In the genomic region with DNA sequence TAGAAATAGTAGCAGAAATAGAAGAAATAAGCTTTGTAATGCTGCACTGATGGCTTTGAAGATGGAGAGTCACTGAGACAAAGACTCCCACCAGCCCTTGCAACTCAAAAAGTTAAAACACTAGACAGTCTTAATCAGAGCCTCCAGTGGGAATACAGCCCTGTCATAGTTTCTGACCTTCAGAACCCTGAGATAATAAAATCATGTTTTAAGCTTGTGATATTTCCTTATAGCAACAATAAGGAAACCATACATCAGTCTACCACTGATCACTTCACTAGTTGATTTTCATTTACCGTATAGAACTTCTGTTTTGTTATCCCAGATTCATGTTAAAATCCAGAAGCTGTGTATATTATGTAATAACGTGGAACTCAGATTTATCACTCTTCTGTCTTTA, we compare ENCODE assay signal across 30 mouse cellular contexts.
"Had no signal": no experiment of that assay in that cellular context is flagged by ENCODE, and none has a peak within 500 bp of the region (broad histone marks: within the 10 kb centered on the region; RNA-seq: fewer than 3 reads in every experiment).

No protein-coding gene starts in this region.

- H3K9me3 ChIP-seq: limb, embryonic 10.5 days; limb, embryonic 12.5 days; limb, embryonic 13.5 days; limb, embryonic 15.5 days; liver, embryonic 12.5 days; liver, embryonic 13.5 days; liver, embryonic 15.5 days; lung, embryonic 15.5 days; megakaryocyte, embryonic 14.5 days; midbrain, embryonic 10.5 days; midbrain, embryonic 12.5 days; midbrain, embryonic 13.5 days; midbrain, embryonic 15.5 days had no signal

- ATAC-seq: liver, embryonic 12.5 days; liver, postnatal 0 days; lung, postnatal 0 days; midbrain, embryonic 13.5 days; midbrain, embryonic 15.5 days; midbrain, embryonic 16.5 days had no signal

- H3K4me1 ChIP-seq: limb, embryonic 10.5 days; limb, embryonic 12.5 days; limb, embryonic 13.5 days; limb, embryonic 15.5 days; liver, embryonic 12.5 days; liver, embryonic 13.5 days; liver, embryonic 15.5 days; lung, embryonic 15.5 days; midbrain, embryonic 10.5 days; midbrain, embryonic 12.5 days; midbrain, embryonic 13.5 days; midbrain, embryonic 15.5 days had no signal

- H3K4me3 ChIP-seq: limb, embryonic 10.5 days; limb, embryonic 12.5 days; limb, embryonic 13.5 days; limb, embryonic 15.5 days; liver, embryonic 12.5 days; liver, embryonic 13.5 days; liver, embryonic 15.5 days; lung, embryonic 15.5 days; megakaryocyte, embryonic 14.5 days; midbrain, embryonic 10.5 days; midbrain, embryonic 12.5 days; midbrain, embryonic 13.5 days; midbrain, embryonic 15.5 days; myocyte had no signal

- H3K4me2 ChIP-seq: limb, embryonic 12.5 days; limb, embryonic 13.5 days; limb, embryonic 15.5 days; liver, embryonic 11.5 days; liver, embryonic 12.5 days; liver, embryonic 13.5 days; liver, embryonic 15.5 days; lung, embryonic 14.5 days; lung, embryonic 15.5 days; midbrain, embryonic 11.5 days; midbrain, embryonic 12.5 days; midbrain, embryonic 13.5 days; midbrain, embryonic 15.5 days had no signal

- DNase-seq: left cerebral cortex, postnatal 4 days; liver, embryonic 13.5 days; liver, postnatal 0 days; lung, adult 18-20 months; lung, adult 2 months; lung, embryonic 14.5 days; lung, postnatal 10 days; lung, postnatal 14 days; lung, postnatal 36 days; lung, postnatal 4 days; midbrain, embryonic 14.5 days had no signal

- H3K9ac ChIP-seq: limb, embryonic 12.5 days; limb, embryonic 13.5 days; limb, embryonic 15.5 days; liver, embryonic 12.5 days; liver, embryonic 13.5 days; liver, embryonic 14.5 days; liver, embryonic 15.5 days; liver, postnatal 0 days; lung, embryonic 14.5 days; lung, embryonic 15.5 days; midbrain, embryonic 12.5 days; midbrain, embryonic 13.5 days; midbrain, embryonic 15.5 days had no signal

- H3K27ac ChIP-seq: limb, embryonic 10.5 days; limb, embryonic 12.5 days; limb, embryonic 13.5 days; limb, embryonic 15.5 days; liver, embryonic 12.5 days; liver, embryonic 13.5 days; liver, embryonic 14.5 days; liver, embryonic 15.5 days; lung, embryonic 15.5 days; macrophage; midbrain, embryonic 10.5 days; midbrain, embryonic 12.5 days; midbrain, embryonic 13.5 days; midbrain, embryonic 15.5 days had no signal

- H3K36me3 ChIP-seq: limb, embryonic 10.5 days; limb, embryonic 12.5 days; limb, embryonic 13.5 days; limb, embryonic 15.5 days; liver, embryonic 12.5 days; liver, embryonic 13.5 days; liver, embryonic 15.5 days; lung, embryonic 15.5 days; midbrain, embryonic 10.5 days; midbrain, embryonic 12.5 days; midbrain, embryonic 13.5 days; midbrain, embryonic 15.5 days had no signal

- H3K27me3 ChIP-seq: limb, embryonic 12.5 days; limb, embryonic 13.5 days; limb, embryonic 15.5 days; liver, embryonic 12.5 days; liver, embryonic 13.5 days; liver, embryonic 15.5 days; lung, embryonic 15.5 days; megakaryocyte, embryonic 14.5 days; midbrain, embryonic 12.5 days; midbrain, embryonic 13.5 days; midbrain, embryonic 15.5 days had no signal
